Mouse (Mus musculus) mouse trophoblast stem cell (cell line): Measurements from ENCODE around the gene Akap12.

Source experiments
- in situ Hi-C, 2 experiments: fragments of 300-500 bp; cut with MseI, MboI; formaldehyde crosslinking; loops; 2 replicates in 1 of 2; 3 replicates in 1 of 2; pipeline ENCODE4 v1.15.1; 2025

Gene Akap12

DNA sequence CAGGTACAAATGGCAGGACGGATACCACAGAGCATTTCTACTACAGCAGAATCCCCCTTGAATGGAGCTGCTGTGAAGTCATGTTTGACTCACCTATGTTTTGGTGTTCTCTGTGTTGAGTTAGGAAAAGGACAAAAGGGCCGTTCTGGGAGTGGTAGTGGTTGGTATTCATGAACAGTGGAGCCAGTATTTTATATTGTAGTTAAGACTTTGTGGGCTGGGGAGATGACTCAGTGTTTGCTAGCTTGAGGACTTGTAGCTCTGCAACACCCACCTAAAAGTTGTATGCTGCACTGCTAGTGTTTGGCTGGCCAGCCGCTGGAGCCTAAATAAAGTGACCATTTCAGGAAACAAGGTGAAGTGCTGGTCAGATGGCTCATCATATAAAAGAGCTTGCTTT, 129.1 kb downstream of the Akap12 start:
- in situ Hi-C loops: no loop called here

- in situ Hi-C loops: no loop called here
Observed at GRCm38 (mm10) chr10:4398058-4398457, 131.9 kb downstream of the Akap12 start.

GRCm38 (mm10) chr10:4404895-4405491, 138.8 kb downstream of the Akap12 start:
- in situ Hi-C loops: loop anchor here (25.0 kb wide), 1 partner anchor 757 kb away; no protein-coding TSS in a partner anchor

DNA sequence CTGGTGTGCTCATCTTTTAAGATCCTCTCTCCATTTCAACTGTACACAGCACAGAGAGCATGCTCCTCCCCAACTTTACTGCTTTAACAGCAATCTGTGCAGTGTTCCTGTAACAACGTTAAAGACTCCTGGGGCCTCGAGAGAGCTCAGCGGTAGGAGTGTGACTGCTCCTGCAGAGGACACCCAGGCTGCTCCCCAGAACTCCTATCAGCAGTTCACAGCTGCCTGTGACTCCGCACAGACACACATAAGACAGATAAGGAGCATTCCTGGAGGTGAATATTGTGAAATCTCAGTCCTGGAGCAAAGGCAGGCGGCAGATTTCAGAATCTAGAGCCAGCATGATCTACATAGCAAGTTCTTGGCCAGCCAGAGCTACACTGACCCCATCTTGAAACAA, 139.3 kb downstream of the Akap12 start:
- in situ Hi-C loops: loop anchor here (25.0 kb wide), 1 partner anchor 757 kb away; no protein-coding TSS in a partner anchor

DNA sequence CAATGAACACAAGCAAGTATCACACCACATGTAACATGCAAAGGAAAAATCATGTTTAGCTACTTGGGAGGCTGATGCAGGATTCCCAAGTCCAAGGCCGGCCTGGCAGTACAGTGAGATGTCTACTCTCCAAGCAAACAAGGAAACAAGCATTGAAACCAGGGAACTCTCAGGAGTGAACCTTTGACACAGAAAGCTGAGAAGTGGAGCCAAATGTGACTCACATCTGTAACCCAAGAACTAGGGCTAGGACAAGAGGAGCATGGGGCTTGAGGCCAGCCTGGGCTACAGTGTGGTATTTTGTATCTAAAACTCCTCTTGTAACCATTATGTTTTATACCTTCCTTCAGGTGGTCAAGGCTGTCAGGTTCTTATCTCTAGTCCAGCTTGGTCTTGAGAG, 141.0 kb downstream of the Akap12 start:
- in situ Hi-C loops: loop anchor here (25.0 kb wide), 1 partner anchor 755 kb away; no protein-coding TSS in a partner anchor
